Mouse (Mus musculus): Measurements from ENCODE around the gene Abca6.

GRCm38 (mm10) chr11:110288423-110288822 is 36.8 kb upstream of the Abca6 start:
- TF ChIP-seq GATA1 (IDR thresholded peaks at IDR 0.05; ENCODE audit: low read length) (no peak), TAL1 (IDR thresholded peaks at IDR 0.05; ENCODE audit: low read length) (no peak)

Measured in erythroblast, embryonic 14.5 days (primary cell).